8 mouse cellular contexts compared by ENCODE assay signal in the genomic region with DNA sequence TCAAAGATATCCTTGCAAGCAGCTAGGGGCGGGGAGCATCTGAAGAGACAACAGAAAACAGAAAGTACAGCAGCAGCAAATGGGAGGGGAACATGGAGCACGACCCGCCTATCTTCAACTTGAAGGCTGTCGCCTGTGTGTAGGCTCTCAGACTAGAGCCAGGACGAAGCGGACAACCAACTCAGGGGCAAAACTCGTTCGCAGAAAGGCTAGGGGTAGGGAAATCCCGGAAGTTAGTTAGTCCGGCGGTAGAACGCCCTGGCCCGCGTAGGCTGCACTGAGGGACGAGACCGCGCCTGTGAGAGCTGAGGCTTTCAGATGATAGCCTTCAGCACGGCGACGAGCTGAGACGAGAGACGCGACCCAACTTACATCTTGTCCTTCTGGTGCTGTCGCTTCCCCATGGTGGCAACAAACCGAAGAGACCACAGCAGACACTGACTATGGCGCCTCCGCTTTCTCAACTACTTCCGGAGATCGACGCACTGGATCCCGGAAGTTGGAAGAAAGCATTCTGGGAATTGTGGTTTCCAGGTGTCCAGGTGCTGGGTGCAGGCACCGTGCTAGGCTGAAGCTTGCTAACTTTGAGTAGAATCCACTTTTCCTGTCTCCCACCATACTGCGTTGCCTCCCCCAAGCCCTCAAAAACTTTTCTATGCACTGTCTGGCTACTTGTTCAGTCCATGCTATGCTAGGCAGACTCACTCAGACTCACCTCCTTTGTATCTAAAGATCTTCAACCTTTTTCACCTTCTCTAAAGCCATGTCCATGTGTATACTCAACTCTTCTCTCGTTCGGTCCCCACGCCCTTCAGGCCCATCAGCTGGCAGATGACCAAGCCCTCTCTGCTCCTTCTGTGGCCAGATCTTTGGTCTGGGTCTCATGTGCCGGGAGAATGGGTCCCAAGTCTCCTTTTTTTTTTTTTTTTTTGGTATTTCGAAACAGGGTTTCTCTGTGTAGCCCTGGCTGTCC. TPM values are rescaled to one million over a fixed set of nuclear protein-coding genes. Genes with fewer than 3 reads are reported as not detected.
DNase-seq lines count a peak whose midpoint lies in the region; ATAC-seq and TF ChIP-seq lines count a peak whose summit lies in the region.

Gene Ppil2 (minus strand): TSS at position 487 of the 973 bp plus-strand sequence.

- no peaks in the 10 kb centered on the region for H3K27me3 ChIP-seq in embryonic facial prominence, embryonic 11.5 days (ENCODE audit: control insufficient read depth, insufficient read depth, low read length)
- H3K27me3 ChIP-seq in limb, embryonic 11.5 days (ENCODE audit: control insufficient read depth, insufficient read depth, low read length): no peaks in the 10 kb centered on the region
- no peaks in the 10 kb centered on the region for H3K27me3 ChIP-seq in midbrain, embryonic 13.5 days
- no peaks in the 10 kb centered on the region for H3K27me3 ChIP-seq in small intestine, adult 2 months (ENCODE audit: control insufficient read depth, insufficient read depth, low read length)

- no peaks in the 10 kb centered on the region; the same call in 1 of the 2 replicates for H3K36me3 ChIP-seq in embryonic facial prominence, embryonic 11.5 days (replicated peaks; ENCODE audit: control insufficient read depth, insufficient read depth, low read depth, low read length)
- peaks cover 10% of the 10 kb centered on the region for H3K36me3 ChIP-seq in limb, embryonic 11.5 days (ENCODE audit: control insufficient read depth, insufficient read depth, low read length)
- H3K36me3 ChIP-seq in midbrain, embryonic 13.5 days: peaks cover 41% of the 10 kb centered on the region
- peaks cover 11% of the 10 kb centered on the region for H3K36me3 ChIP-seq in small intestine, adult 2 months (ENCODE audit: control insufficient read depth, insufficient read depth, low read length)

- H3K4me1 ChIP-seq in embryonic facial prominence, embryonic 11.5 days (ENCODE audit: control insufficient read depth, insufficient read depth, low read length): no peaks in the 10 kb centered on the region
- no peaks in the 10 kb centered on the region for H3K4me1 ChIP-seq in limb, embryonic 11.5 days (ENCODE audit: control insufficient read depth, insufficient read depth, low read length)
- peaks cover 13% of the 10 kb centered on the region for H3K4me1 ChIP-seq in midbrain, embryonic 13.5 days (replicated peaks)
- H3K4me1 ChIP-seq in small intestine, adult 2 months (ENCODE audit: control insufficient read depth, insufficient read depth, insufficient read length, low read length): peaks cover 5% of the 10 kb centered on the region; the same call in 1 of the 2 replicates

- peak within 1 kb of the TSS; percentile 75 for H3K4me3 ChIP-seq in embryonic facial prominence, embryonic 11.5 days (ENCODE audit: low read depth, low read length)
- peak within 1 kb of the TSS; percentile 79 for H3K4me3 ChIP-seq in limb, embryonic 11.5 days (ENCODE audit: low read depth, low read length)
- peak within 1 kb of the TSS; percentile 81 for H3K4me3 ChIP-seq in midbrain, embryonic 13.5 days (replicated peaks)
- H3K4me3 ChIP-seq in small intestine, adult 2 months (ENCODE audit: low read depth, low read length): peak within 1 kb of the TSS; percentile 82

- peak; percentile 69; the same call in 1 of the 2 replicates for TF ChIP-seq POLR2A in small intestine, adult 2 months (IDR thresholded peaks at IDR 0.05; ENCODE audit: low read depth, low read length)

- H3K9ac ChIP-seq in embryonic facial prominence, embryonic 11.5 days (replicated peaks; ENCODE audit: low read length): peak within 1 kb of the TSS; percentile 30
- H3K9ac ChIP-seq in limb, embryonic 11.5 days (ENCODE audit: low read length): peak within 1 kb of the TSS; percentile 70
- H3K9ac ChIP-seq in midbrain, embryonic 13.5 days (replicated peaks): peak within 1 kb of the TSS; percentile 79

- TF ChIP-seq CTCF in small intestine, adult 2 months (IDR thresholded peaks at IDR 0.05; ENCODE audit: extremely low read depth, insufficient read length, insufficient replicate concordance, low read depth, low read length): no peak

- H3K9me3 ChIP-seq in embryonic facial prominence, embryonic 11.5 days (replicated peaks; ENCODE audit: control insufficient read depth, low read length): no peaks in the 10 kb centered on the region
- H3K9me3 ChIP-seq in limb, embryonic 11.5 days (ENCODE audit: control insufficient read depth, low read length): no peaks in the 10 kb centered on the region
- no peaks in the 10 kb centered on the region for H3K9me3 ChIP-seq in midbrain, embryonic 13.5 days

- H3K27ac ChIP-seq in embryonic facial prominence, embryonic 11.5 days (replicated peaks; ENCODE audit: low read depth, low read length): no peak within 1 kb of the TSS
- 0 out of 2 replicates have a peak within 1 kb of the TSS, but pooled peaks have one; percentile 33 for H3K27ac ChIP-seq in limb, embryonic 11.5 days (replicated peaks; ENCODE audit: low read depth, low read length)
- H3K27ac ChIP-seq in midbrain, embryonic 13.5 days: peak within 1 kb of the TSS; percentile 51
- H3K27ac ChIP-seq in small intestine, adult 2 months (ENCODE audit: insufficient read depth, low read depth, low read length): peak within 1 kb of the TSS; percentile 56

- 10% methylated on average over 38 of the region's 38 CpGs for WGBS in embryonic facial prominence, embryonic 11.5 days
- 10% methylated on average over 38 of the region's 38 CpGs for WGBS in limb, embryonic 11.5 days
- 10% methylated on average over 38 of the region's 38 CpGs for WGBS in midbrain, embryonic 13.5 days
- 5% methylated on average over 38 of the region's 38 CpGs for whole genome bisulfite sequencing in small intestine, adult 2 months

- DNase-seq in 3134 (ENCODE audit: extremely low read depth, insufficient read length, low spot score): peak; percentile 82
- peak; percentile 79 for DNase-seq in adrenal gland, postnatal 10 days
- peak; percentile 92 for DNase-seq in embryonic facial prominence, embryonic 11.5 days (ENCODE audit: low spot score)
- DNase-seq in heart, adult 11 months: peak; percentile 97
- DNase-seq in kidney, adult 11 months: peak; percentile 69
- peak; percentile 81 for DNase-seq in limb, embryonic 11.5 days (ENCODE audit: low spot score)

- peak; percentile 88 for ATAC-seq in embryonic facial prominence, embryonic 11.5 days (replicated peaks; ENCODE audit: insufficient number of reproducible peaks, low FRiP score, low TSS enrichment, low read depth)
- peak; percentile 81; the same call in 1 of the 2 replicates for ATAC-seq in limb, embryonic 11.5 days (ENCODE audit: insufficient number of reproducible peaks, low FRiP score, low TSS enrichment, low read depth)
- ATAC-seq in midbrain, embryonic 13.5 days: peak; percentile 89

- H3K4me2 ChIP-seq in embryonic facial prominence, embryonic 11.5 days (ENCODE audit: low read depth, low read length): peak within 1 kb of the TSS; percentile 34
- H3K4me2 ChIP-seq in limb, embryonic 11.5 days (ENCODE audit: low read depth, severe bottlenecking): peak within 1 kb of the TSS; percentile 57
- H3K4me2 ChIP-seq in midbrain, embryonic 13.5 days (replicated peaks): peak within 1 kb of the TSS; percentile 70

RNA-seq across cellular contexts. Expression of gene Ppil2, which starts in this region (rescaled TPM):
- total RNA-seq in adrenal gland, postnatal 10 days (2021): 10 to 100 TPM; 76.2 to 84.6 TPM
- polyA plus RNA-seq in embryonic facial prominence, embryonic 11.5 days (2014; fragmentation: Nextera tagmentation; extraction: Ambion mirVana): 129 and 142 TPM in 2 replicates
- 146 and 150 TPM in 2 replicates for polyA plus RNA-seq in limb, embryonic 11.5 days (2014; fragmentation: Nextera tagmentation; extraction: Ambion mirVana)
- polyA plus RNA-seq in midbrain, embryonic 13.5 days (2015; fragmentation: Nextera tagmentation; extraction: Ambion mirVana): 168 and 171 TPM in 2 replicates
- 30.2 and 69.4 TPM in 2 replicates for polyA plus RNA-seq in small intestine, adult 2 months (2012; rRNA removed)
